Comparison of ENCODE assay signal across 31 mouse cellular contexts in genomic region chr12:113130732-113131131, GRCm38 (mm10). TPM values are rescaled to one million over a fixed set of nuclear protein-coding genes. Genes with fewer than 3 reads are reported as not detected.
"Had no signal": no experiment of that assay in that cellular context is flagged by ENCODE, and none has a peak within 500 bp of the region (broad histone marks: within the 10 kb centered on the region; RNA-seq: fewer than 3 reads in every experiment).

No protein-coding gene starts in this region.

- H3K27ac ChIP-seq: embryonic facial prominence, embryonic 10.5 days; embryonic facial prominence, embryonic 12.5 days; embryonic facial prominence, embryonic 13.5 days; embryonic facial prominence, embryonic 15.5 days; forebrain, embryonic 10.5 days; forebrain, embryonic 12.5 days; forebrain, embryonic 13.5 days; forebrain, embryonic 15.5 days; gastrocnemius, adult 2 months; heart, adult 2 months; heart, embryonic 10.5 days had no signal

- H3K9ac ChIP-seq: embryonic facial prominence, embryonic 12.5 days; embryonic facial prominence, embryonic 13.5 days; embryonic facial prominence, embryonic 15.5 days; forebrain, embryonic 12.5 days; forebrain, embryonic 13.5 days; forebrain, embryonic 15.5 days; forebrain, postnatal 0 days had no signal

- ATAC-seq: forebrain, embryonic 13.5 days; forebrain, embryonic 14.5 days; forebrain, embryonic 15.5 days; forebrain, embryonic 16.5 days; forebrain, postnatal 0 days had no signal

- DNase-seq: cerebellum, adult 8-10 months; cerebellum, adult 9-10 months; cerebellum, adult 9-11 months; cerebellum, postnatal 10 days; cerebellum, postnatal 14 days; cerebellum, postnatal 25 days; cerebellum, postnatal 36 days; embryo, embryonic 11 days; forebrain, postnatal 0 days; gastrocnemius, adult 2 months; gastrocnemius, postnatal 10 days; gastrocnemius, postnatal 14 days; gastrocnemius, postnatal 25 days; gastrocnemius, postnatal 36 days; heart, adult 18-20 months; heart, adult 2 months had no signal

- H3K4me1 ChIP-seq: embryonic facial prominence, embryonic 10.5 days; embryonic facial prominence, embryonic 12.5 days; embryonic facial prominence, embryonic 13.5 days; embryonic facial prominence, embryonic 15.5 days; forebrain, embryonic 10.5 days; forebrain, embryonic 12.5 days; forebrain, embryonic 13.5 days; forebrain, embryonic 15.5 days had no signal

- H3K9me3 ChIP-seq: embryonic facial prominence, embryonic 10.5 days; embryonic facial prominence, embryonic 12.5 days; embryonic facial prominence, embryonic 13.5 days; embryonic facial prominence, embryonic 15.5 days; forebrain, embryonic 10.5 days; forebrain, embryonic 12.5 days; forebrain, embryonic 13.5 days; forebrain, embryonic 15.5 days; heart, embryonic 10.5 days had no signal

- H3K4me3 ChIP-seq: embryonic facial prominence, embryonic 10.5 days; embryonic facial prominence, embryonic 12.5 days; embryonic facial prominence, embryonic 13.5 days; embryonic facial prominence, embryonic 15.5 days; erythroblast, embryonic 14.5 days; forebrain, embryonic 10.5 days; forebrain, embryonic 12.5 days; forebrain, embryonic 13.5 days; forebrain, embryonic 15.5 days; gastrocnemius, adult 2 months; heart, adult 2 months; heart, embryonic 10.5 days had no signal

- H3K27me3 ChIP-seq: embryonic facial prominence, embryonic 12.5 days; embryonic facial prominence, embryonic 13.5 days; embryonic facial prominence, embryonic 15.5 days; forebrain, embryonic 12.5 days; forebrain, embryonic 13.5 days; forebrain, embryonic 15.5 days had no signal

RNA-seq across cellular contexts. Expression of gene Tedc1, which starts 25.5 kb away (rescaled TPM):
- total RNA-seq: gastrocnemius, adult 18-20 months; gastrocnemius, adult 2 months had no signal

RNA-seq across cellular contexts. Expression of gene Tmem121, which starts 55.0 kb away (rescaled TPM):
- total RNA-seq: common myeloid progenitor, adult 5-6 weeks; gastrocnemius, adult 2 months; gastrocnemius, adult 8-10 months; heart, adult 18-20 months had no signal
- polyA plus RNA-seq: erythroblast, embryonic 14.5 days; heart, adult 2 months had no signal
